Mouse (Mus musculus) layer of hippocampus, adult 9-10 months (tissue): ENCODE results near the gene Il13ra1.

Source experiments
- DNase-seq: peaks from one replicate; pipeline ENCODE4 v3.0.0; 2022; ENCODE audit warnings: low spot score

The Il13ra1 gene

GRCm38 (mm10) chrX:36195736-36196525, 84.0 kb downstream of the Il13ra1 start, which contains the start of gene Zcchc12:
Zcchc12 (plus strand) TSS chrX:36195904.
- peak; percentile 10 for DNase-seq

DNA sequence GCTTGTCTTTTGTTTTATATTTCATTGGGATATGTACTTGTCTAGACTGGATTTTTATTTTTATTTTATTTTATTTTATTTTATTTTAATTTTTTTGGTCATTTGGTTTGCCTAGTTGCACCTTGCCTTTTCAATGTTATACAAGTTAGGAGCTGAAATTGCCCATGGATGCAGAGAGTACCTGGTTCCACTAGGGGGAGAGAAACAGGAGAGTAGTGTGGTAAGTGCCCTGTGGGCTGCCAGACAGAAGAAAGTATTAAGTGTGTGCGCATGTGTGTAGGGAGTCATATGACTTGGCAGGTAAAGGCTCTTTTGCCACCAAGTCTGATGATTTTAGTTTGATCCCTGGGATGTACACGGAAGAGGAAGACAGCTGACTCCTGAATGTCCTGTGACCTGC, 97.6 kb downstream of the Il13ra1 start:
- no peak for DNase-seq

DNA sequence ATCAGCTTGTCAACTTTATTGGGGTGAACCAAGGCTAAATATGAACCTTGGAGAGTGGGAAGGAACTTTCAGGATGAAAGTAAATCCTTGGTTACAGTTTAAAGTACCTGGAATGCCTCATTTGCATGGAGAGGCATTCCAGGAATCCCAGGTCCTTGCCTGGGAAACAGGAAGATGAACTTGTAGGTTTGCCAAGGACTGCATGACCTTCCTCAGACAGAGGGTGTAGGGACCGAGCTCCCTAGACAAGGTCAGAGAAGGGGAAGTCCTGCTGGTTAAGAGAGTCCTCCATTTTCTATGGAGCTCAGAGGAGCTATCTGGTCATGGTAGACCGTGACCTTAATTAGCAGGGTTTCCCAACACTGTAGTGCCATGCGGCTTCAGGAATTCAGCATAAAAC, 99.3 kb downstream of the Il13ra1 start:
- DNase-seq = no peak
